Mouse (Mus musculus) right cerebral cortex, adult 18-20 months (tissue): ENCODE measurements at regions not wholly inside any gene's neighbourhood (a gene's known extent, or its start where the extent isn't known, plus 50 kb on each side); places are given as distances from the start of the nearest gene placed in this dataset.

ENCODE experiments used
- DNase-seq: peaks from one replicate; pipeline ENCODE4 v3.0.0; 2022; ENCODE audit warnings: mixed read lengths

DNA sequence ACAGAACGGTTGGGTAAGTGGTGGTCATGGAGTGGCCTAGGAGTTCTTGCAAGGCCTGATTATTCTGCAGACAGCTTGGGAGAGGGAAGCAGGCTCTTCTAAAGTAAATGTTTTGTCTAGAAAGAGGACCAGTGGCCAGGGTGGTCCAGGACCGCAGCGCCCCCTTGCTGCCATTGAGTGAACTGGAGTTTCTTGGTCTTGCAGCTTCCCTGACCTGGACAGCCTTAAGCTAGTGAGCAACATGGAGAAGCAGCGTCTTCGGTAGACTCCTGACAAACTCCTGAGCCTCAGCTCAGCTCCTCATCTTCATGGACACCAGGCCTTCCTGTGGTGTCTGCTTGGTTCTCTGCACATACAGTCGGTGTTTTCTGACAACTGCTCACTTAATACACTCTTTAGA, 376.4 kb downstream of the Nkx6-1 start:
- peak; percentile 9 for DNase-seq

DNA sequence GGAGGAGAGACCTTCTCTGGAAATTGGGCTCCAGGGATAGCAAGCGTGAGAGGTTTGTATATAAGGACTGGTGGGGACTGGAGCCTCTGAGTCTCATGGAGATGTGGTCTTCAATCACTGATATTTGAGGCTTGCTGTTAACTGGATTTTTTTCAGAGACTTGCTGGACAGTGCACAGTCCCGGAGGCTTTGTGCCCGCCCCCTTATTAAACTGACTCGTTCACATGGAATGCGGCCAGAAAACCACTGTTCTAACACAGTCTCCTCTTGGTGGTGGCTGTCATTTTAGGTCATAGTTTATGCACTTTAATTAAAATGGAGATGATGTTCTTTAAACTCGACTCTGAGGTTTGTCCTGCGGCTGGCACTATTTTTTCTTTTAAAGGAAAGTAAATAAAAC, 378.9 kb downstream of the Nkx6-1 start:
- DNase-seq = no peak

DNA sequence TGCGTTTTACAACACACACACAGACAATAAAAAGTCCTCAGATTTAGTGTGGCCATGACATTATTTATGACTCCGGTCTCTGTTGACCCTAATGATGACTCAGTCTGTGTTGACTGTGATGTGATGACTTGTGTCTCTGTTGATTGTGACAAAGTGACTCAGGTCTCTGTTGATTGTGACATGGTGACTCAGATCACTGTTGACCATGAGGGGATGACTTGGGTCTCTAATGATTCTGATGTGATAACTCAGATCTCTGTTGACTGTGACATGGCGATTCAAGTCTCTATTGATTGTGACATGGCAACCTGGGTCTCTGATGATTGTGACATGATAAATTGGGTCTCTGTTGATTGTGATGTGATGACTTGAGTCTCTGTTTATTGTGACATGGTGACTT, 405.0 kb downstream of the Gpat3 start:
- DNase-seq = no peak

DNA sequence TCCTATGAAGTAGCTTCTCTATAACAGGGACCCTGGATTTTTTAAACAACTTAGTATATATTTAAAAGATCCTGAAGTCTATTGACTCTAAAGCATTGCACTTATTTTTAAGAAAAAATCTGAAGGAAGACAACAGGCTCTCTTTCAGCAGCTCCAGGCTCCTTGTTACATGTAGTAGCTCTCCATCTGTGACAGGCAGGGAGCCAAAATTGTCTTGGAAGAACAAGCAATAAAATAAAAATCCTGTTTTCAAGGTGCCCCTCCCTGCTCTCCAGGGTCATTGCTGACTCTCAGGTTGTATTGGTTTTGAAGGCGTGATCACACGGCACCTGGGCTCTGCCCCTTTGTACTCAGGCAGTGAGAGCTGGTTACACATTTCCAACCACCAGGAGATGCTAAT, 397.1 kb downstream of the Gpat3 start:
- peak; percentile 25 for DNase-seq

DNA sequence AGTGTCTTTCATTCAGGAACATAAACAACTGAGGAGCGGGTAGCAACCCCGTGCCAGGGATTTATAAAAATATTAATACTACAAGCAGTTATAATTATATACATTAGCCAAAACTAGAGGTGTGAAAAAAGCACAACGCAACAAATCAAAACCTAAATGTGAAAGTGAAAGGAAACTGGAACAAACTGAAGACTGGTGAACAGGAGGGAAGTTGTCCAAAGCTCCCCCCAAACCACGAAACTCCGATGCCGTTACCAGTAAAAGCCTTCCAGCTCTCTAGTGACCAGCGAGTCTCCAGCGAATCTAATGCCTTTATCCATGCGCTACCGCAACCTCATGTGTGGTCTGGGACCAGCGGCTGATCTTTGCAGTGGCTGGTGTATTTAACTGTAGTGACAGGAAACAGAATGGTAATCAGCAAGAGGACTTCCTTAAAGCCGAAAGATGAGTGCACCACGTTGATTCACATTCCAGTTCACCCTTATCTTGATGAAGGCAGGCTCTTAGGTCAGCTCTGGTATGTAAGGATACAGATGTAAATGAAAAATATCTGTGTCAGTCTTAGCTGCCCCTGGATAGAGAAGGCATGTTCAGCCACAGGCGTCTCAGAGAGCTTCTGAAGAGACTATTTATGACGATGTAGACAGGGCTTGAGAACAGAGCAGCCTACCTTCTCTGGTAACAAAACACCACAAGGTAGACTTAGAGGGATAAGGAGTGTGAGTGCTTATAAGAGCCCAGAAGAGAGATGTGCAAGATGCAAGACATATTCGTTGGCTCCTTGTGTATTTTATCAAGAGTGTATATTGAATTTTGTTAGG, 394.0 kb downstream of the Gpat3 start:
- no peak for DNase-seq

DNA sequence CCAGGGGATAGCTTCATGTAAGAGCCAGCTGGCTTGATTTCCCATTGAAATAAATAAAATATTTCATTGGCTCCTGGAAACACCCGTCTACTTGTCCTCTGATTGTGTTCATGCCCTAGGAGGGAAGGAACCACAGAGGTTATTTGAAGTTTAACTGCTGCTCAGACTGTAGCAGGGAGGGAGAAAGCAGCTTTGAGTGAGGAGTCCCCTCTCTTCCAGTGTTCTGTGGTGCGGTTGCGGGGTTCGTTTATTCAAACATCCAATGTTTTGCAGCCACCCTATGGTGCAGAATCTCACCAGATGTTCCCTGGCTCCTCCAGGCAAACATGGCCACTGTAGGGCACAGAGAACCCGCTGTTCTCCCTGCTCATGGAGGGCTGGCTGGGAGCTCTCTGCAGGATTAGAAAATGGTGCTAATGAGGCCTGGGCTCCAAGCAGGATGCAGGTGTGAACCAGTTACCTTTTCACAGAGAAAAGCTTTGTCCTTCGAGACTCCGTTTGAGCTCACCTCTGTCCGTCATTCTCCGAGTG, 390.7 kb downstream of the Gpat3 start:
- no peak for DNase-seq

DNA sequence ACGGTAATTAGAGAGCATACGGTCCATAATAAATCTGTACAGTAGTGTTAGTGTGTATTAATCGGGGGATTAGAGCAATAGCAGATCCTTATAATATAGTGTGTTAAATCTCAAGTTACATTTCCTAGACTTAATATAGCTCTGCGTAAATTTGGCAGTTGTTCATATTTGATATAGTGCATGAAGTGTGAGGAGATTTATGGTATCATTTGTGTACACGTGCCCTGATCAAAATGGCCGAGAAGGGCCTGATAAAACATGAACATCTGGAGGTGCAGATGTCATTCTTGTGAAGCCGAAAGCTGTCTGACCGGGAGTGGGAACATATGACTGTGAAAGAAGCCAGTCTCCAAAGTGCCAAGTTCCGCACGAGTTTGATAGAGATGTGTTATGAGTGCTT, 376.9 kb downstream of the Gpat3 start:
- no peak for DNase-seq

DNA sequence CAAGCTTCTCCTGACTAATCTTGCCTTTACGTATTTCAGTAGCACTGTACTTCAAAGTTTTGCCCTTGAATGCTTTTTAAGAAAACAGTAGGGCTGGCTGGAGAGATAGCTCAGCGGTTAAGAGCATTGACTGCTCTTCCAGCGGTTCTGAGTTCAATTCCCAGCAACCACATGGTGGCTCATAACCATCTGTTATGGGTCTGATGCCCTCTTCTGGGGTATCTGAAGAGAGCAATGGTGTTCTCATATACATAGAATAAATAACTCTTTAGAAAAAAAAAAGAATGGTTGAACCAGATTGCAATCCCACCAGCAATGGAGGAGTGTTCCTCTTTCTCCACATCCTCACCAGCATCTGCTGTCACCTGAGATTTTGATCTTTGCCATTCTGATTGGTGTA, 372.6 kb downstream of the Gpat3 start:
- no peak for DNase-seq

DNA sequence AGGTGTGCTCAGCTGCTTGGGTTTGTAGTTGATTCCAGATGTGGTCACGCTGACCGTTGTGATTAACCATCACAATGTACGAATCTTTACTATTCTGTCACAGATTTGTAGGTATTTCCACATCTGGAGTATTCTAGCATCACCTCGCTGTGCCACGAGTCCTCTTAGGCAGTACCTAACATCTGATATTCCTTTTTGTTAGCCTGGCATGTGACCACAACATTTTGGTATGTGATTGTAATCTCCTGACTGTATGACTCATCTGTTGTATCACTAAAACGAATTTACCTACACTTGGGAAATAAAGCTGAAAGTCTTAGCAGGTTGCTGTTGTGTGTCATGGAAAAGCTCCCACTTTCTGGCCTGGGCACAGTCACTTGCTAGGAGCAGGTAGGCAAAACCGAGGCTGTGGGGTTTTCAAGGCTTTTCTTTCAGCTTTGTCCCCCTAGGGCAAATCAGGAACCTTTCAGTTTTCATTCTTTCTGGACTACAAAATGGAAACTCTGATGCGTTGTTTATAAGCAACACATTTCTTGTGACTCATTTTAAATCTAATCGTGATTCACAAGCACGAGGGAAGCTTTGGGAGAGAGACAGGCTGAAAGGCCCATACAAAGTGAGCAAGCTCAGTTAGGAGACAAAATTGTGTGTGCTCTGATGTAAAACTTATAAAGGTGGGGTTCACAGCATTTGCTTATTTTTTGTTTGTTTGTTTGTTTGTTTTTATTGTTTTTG, 371.5 kb downstream of the Gpat3 start:
- DNase-seq = no peak

DNA sequence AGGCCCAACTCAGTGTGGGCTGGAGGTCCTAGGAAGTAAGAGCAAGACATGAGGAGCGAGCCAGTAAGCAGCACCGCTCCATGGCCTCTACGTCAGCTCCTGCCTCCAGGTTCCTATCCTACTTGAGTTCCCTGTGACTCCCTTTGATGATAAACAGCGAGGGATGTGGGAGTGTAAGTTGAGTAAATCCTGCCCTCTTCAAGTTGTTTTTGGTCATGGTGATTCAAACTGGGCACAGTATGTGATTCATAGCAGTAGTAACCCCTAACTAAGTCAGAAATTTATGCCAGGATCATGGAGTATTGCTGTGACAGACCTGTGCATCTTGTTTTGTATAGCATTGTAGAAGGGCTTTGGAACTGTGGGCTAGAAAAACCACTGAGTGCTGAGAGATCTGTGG, 366.5 kb downstream of the Gpat3 start:
- no peak for DNase-seq

DNA sequence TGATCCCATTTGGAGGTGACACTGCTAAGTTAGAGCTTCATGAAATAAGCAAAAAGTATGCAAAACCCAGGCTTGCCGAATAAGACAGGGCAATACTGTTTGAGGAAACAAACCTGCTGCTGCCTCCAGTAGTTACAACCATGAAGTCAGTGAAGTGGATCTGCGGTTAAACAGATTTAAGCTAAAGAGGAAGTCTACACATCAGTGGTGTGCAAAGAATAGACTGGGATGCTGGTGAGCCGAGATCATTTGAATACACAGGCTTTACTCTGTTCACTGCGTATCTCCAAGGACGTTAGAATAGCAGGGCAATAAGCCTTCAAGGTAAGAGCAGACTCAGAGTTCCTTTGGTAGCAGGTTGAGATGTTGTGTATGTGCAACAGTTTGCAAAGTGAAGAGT, 362.6 kb downstream of the Gpat3 start:
- no peak for DNase-seq

DNA sequence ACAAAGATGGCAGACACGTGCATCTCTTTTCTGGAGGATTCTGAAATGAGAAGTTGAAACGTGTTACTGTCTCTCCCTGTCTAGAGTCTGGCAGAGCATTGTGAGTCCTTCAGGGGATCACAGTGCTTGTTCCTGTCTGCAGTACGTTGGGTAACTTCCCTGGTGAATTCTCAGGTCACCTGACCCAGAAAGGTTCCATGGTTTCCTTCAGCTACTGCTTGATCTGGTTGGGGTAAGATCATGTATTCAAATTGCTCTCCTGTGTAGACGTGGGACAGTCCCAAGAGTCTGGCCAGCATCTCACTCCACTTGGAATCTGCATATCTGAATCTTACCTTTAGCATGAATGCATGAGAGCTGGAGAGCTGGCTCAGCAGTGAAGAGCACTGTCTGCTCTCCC, 350.0 kb downstream of the Gpat3 start:
- no peak for DNase-seq

DNA sequence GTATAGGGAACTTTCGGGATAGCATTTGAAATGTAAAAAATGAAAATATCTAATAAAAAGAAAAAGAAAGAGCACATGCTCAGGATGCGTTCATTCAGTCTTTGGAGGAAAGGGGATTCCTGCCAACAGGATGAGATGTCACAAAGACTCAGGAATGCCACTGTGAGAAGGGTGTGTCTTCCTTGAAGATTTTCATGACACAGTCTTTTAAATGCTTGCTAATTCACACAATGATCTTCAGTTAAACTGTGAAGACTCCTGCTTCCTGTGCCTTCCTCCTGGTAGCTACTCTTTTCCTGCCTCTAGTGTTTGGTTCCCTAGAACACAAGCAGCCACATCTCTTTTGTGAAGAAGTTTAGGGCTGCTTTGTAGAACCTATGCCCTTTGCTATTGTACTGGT, 345.5 kb downstream of the Gpat3 start:
- no peak for DNase-seq

DNA sequence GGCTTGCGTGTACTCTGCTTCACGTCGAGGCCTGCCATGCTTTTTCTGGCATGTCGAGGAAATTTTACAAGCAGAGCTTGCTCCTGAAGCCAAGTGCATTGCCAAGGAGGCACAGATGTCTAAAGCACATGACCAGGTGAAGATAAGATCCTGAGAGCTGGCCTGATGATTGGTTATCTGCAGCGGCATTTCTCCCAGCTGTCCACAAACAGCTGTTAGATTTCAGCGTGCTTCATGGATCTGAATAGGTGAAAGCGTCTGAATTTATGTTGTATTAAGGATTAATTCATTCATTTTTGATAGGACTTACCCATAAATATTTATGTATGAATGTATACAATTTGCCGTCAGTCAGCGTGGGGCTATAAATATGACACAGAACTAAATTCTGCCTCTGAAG, 327.7 kb downstream of the Gpat3 start:
- DNase-seq = no peak

DNA sequence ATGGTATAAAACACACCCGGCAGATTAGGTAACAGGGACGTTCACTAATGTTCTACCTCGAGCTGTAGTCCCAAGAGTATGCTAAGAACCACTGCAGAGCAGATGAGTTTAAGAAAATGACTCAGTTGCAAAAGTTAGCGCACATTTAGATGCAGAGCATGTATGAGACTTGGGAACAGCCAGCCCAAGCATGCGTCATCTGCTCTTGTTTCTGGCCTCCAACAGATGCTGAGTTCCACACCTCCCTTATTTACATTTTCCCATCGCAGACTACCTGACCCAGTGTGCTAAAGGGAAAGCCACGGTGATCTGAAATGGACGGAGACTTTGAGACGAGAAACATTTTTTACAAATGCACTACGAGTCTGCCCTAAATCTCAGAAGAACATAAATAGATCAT, 327.3 kb downstream of the Gpat3 start:
- peak; percentile 49 for DNase-seq

DNA sequence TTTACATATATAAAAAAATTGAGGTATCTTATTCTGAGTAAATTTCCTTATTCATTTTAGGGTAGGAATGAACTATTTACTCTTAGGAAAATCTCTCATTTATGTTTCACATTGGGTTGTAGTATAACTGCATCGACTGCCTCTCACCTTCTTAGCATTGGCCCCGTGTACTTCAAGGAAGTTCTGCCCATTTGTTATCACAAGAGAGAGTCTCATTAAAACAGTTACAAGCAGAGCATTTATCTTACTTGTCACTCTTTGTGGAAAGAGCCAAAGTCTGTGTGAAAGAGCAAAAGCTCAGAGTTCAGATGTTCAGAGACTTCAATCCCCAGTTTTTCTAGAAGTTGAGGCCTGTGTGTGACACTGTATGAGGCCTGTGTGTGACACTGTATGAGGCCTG, 323.6 kb downstream of the Gpat3 start:
- DNase-seq = no peak

DNA sequence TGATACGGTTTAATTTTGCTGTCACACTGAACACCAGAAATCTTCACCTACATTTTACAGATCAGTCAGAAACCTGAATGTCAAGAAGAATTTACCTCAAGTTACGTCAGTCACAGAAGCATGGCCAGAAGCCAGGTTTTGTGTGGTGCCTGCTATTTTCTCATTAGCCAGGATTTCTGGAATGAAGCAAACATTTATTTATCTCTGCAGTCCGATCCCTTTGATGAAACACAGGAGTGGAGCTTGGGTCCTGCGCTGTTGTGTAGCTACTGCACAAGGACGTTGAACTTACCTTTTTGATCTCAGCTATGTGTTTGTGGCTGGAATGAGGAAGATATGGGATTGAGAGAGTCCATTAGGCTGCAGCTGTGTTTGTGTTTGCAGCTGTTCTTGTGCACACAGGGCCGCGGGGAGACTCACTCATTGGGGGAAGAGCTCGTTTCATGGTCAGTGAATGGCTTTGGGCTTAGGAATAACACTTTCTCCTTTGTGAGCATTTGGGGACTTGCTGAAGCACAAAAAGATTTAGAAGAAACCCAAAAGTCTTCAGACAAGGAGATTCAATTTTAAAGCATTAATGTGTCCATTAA, 318.2 kb downstream of the Gpat3 start:
- DNase-seq = no peak

DNA sequence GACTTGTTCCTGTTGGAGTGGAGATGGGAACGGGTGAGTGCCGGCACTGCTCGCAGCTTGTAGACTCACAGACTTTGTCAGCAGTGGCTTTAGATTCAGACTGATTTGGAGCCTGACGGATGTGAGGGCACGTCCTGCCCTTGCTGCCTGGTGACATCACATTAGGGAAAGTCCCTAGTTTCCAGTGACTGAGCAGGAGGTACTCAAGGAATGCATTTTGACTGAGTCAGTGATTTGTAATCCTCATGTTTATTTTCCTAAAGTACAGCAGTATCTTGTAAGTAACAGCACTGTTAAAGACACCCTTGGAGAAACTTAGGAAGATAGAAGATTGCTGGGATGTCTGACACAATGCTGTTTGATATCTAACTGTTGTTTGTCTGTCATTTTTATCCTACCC, 317.6 kb downstream of the Gpat3 start:
- no peak for DNase-seq

DNA sequence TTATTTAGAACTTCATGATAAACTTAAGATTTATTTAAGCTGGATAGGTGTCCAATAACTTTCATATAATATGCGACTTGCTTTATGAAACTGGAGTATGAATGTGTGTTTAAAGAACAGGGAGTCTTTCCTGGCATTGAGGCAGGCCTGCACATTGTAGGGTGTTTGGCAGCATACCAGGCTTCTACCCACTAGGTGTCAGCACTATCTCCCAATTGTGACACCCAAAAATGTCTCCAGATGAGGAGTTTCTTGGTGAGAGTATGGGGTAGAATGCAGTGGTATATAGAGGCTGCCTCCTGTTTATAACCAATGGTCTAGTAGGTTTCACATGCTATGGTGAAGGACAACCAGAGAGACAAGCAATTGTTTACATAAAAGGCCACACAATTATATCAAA, 311.9 kb downstream of the Gpat3 start:
- DNase-seq = peak; percentile 3

DNA sequence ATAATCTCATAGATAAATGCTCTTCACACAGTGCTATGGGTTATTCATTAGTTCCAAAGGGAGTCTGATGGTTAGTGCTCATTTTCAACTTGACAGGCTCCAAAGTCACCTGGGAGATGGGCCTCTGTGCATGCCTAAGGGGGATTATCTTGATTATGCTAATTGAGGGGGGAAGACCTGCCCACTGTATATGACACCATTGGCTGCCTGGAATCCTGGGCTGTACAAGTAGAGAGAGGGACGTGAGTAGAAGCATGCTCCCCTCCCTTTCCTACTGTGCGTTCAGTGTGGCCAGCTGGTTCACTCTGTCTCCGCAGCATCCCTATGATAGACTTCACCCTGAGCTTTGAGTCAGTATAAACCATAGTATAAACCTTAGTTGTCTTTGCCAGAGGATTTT, 300.8 kb downstream of the Gpat3 start:
- DNase-seq = no peak

DNA sequence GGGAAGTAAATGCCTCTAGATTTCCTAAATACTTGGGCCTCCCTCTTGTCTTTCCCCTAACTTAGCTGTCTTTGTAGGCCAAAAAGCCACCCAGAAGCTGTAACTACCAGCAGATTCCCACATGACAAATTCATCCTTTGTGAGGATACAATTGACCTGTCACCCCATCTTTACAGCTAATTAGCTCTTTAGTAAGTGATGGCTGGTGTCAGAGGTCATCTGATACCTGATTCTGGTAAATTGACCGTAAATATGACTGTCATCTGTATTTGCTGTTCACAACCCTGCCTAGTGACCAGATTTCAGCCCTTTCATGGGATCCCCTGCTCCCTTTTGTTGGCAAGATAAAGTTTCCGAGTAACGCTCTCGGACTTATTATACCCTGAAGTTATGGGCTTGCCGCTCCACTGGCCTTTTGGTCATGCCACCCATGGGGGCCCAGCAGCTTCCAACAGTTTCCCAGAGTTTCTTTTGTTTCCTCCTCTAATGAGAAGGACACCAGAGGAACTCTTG, 279.5 kb downstream of the Gpat3 start:
- DNase-seq = no peak

DNA sequence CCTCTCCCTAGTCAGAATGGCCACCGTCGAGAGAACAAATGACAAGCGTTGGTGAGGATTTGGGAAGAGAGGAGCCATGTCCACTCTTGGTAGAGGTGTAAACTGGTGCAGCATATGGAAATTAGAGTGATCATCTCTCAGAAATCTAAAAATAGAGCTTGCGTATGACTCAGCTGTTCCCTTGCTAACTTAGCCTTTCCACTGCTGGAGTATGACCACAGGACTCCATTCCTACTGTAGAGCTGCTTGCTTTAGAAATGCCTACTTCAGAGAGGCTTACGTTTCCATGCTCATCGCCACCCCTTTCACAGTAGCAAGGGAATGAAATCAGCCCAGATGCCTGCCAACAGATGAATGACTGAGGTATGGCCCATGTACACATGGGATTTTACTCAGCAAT, 277.4 kb downstream of the Gpat3 start:
- no peak for DNase-seq

DNA sequence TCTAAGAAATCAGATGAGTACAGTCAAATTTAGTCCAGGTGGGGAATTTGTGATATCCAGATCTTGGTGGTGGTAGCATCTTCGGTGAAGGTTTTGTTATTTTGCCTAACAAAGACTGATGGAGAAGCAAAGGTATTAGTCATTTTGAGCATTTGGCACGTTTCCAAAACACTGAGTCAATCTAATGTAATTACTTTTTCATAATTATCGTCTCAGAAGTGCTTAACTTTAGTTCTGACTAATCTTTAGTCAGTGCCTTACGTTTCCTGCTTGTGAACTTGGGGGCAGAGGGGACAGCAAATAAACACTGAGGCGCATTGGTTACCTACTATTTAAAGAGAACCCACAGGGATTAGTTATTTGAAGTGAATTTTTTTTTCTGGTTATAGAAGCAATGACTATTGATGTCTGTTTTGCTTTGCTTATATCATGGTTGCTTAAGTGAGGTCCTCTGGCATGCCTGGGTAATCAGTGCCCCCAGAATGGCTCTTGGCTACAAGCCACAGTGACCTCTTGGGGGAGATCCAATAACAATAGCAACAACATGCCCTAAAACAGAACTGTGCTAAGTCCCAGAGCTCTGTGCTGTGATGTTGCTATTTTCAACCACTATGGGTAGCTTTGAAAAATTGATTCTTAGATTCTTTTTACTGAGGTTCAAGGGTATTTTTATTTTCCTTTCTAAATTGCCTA, 275.1 kb downstream of the Gpat3 start:
- no peak for DNase-seq
